Comparison of ENCODE assay signal across 13 mouse cellular contexts in genomic region chr11:34769946-34770345, GRCm38 (mm10). TPM values are rescaled to one million over a fixed set of nuclear protein-coding genes. Genes with fewer than 3 reads are reported as not detected.
"Had no signal": no experiment of that assay in that cellular context is flagged by ENCODE, and none has a peak within 500 bp of the region (broad histone marks: within the 10 kb centered on the region; RNA-seq: fewer than 3 reads in every experiment).

No protein-coding gene starts in this region.

- H3K9ac ChIP-seq: limb, embryonic 13.5 days; liver, embryonic 15.5 days; lung, embryonic 14.5 days; midbrain, embryonic 13.5 days; neural tube, embryonic 12.5 days had no signal

- H3K4me1 ChIP-seq: limb, embryonic 13.5 days; midbrain, embryonic 13.5 days; neural tube, embryonic 12.5 days had no signal

- H3K27me3 ChIP-seq: limb, embryonic 13.5 days; liver, embryonic 15.5 days; midbrain, embryonic 13.5 days; neural tube, embryonic 12.5 days had no signal

- ATAC-seq: intestine, embryonic 16.5 days; midbrain, embryonic 13.5 days had no signal

- DNase-seq: kidney, adult 2 months; kidney, postnatal 36 days; layer of hippocampus, adult 9-11 months; layer of hippocampus, postnatal 36 days; lung, embryonic 14.5 days; lung, postnatal 10 days; spleen, adult 18-20 months had no signal

- H3K4me3 ChIP-seq: limb, embryonic 13.5 days; liver, embryonic 15.5 days; midbrain, embryonic 13.5 days; myocyte; neural tube, embryonic 12.5 days had no signal

- H3K36me3 ChIP-seq: limb, embryonic 13.5 days; liver, embryonic 15.5 days; midbrain, embryonic 13.5 days; neural tube, embryonic 12.5 days had no signal

- H3K9me3 ChIP-seq: liver, embryonic 15.5 days; neural tube, embryonic 12.5 days had no signal

- H3K4me2 ChIP-seq: limb, embryonic 13.5 days; liver, embryonic 15.5 days; lung, embryonic 14.5 days; midbrain, embryonic 13.5 days; neural tube, embryonic 12.5 days had no signal

- H3K27ac ChIP-seq: limb, embryonic 13.5 days; liver, embryonic 15.5 days; midbrain, embryonic 13.5 days; neural tube, embryonic 12.5 days had no signal

RNA-seq across cellular contexts. Expression of gene Dock2, which starts 13.7 kb away (rescaled TPM):
- polyA plus RNA-seq: myocyte had no signal
